Mouse (Mus musculus): ENCODE results near the gene Siva1. TPM values are rescaled to one million over a fixed set of nuclear protein-coding genes. Genes with fewer than 3 reads are reported as not detected.
A peak's percentile ranks its signal among the peaks of the same experiment; 100 is the strongest.

Siva1 gene
- polyA plus RNA-seq, 1 experiment from 2014 or later, result 54.5 TPM

- Histone ChIP-seq H3K27ac (ENCODE audit: low read depth, low read length) (no peak overlapping the region), H3K4me1 (replicated peaks; ENCODE audit: control insufficient read depth, insufficient read depth, low read length) (no peaks in the 10 kb centered on the region), H3K9ac (ENCODE audit: low read depth, low read length) (no peak overlapping the region), H3K4me2 (replicated peaks; ENCODE audit: low read depth) (no peak overlapping the region), H3K4me3 (ENCODE audit: low read depth, low read length) (no peak overlapping the region), H3K9me3 (ENCODE audit: control insufficient read depth) (no peaks in the 10 kb centered on the region), H3K27me3 (replicated peaks; ENCODE audit: control insufficient read depth, insufficient read depth, low read length) (no peaks in the 10 kb centered on the region), H3K36me3 (ENCODE audit: control insufficient read depth, insufficient read depth) (peaks cover 15% of the 10 kb centered on the region; the same call in 1 of the 2 replicates)
- WGBS, result 83% methylated on average over 5 of the region's 5 CpGs
- TF ChIP-seq CTCF (IDR thresholded peaks at IDR 0.05; ENCODE audit: low read depth), result no peak
- ATAC-seq, result no peak
Observed at GRCm38 (mm10) chr12:112648081-112648480, 3.6 kb downstream of the Siva1 start.

- Histone ChIP-seq H3K9ac (ENCODE audit: low read depth, low read length) (no peak overlapping the region), H3K9me3 (ENCODE audit: control insufficient read depth) (no peaks in the 10 kb centered on the region), H3K36me3 (ENCODE audit: control insufficient read depth, insufficient read depth) (peaks cover 49% of the 10 kb centered on the region), H3K4me1 (replicated peaks; ENCODE audit: control insufficient read depth, insufficient read depth, low read length) (no peaks in the 10 kb centered on the region), H3K4me3 (ENCODE audit: low read depth, low read length) (no peak overlapping the region), H3K27me3 (replicated peaks; ENCODE audit: control insufficient read depth, insufficient read depth, low read length) (no peaks in the 10 kb centered on the region), H3K4me2 (replicated peaks; ENCODE audit: low read depth) (no peak overlapping the region), H3K27ac (ENCODE audit: low read depth, low read length) (no peak overlapping the region)
- no peak for ATAC-seq
- 71% methylated on average over 5 of the region's 5 CpGs for WGBS
- no peak for TF ChIP-seq CTCF (IDR thresholded peaks at IDR 0.05; ENCODE audit: low read depth)
Observed at GRCm38 (mm10) chr12:112651778-112652439, 7.4 kb downstream of the Siva1 start.

- peaks cover 57% of the 10 kb centered on the region for H3K36me3 ChIP-seq (ENCODE audit: control insufficient read depth, insufficient read depth)
- no peaks in the 10 kb centered on the region for H3K9me3 ChIP-seq (ENCODE audit: control insufficient read depth)
- peak; percentile 57 for ATAC-seq
- H3K27ac ChIP-seq (ENCODE audit: low read depth, low read length), result no peak overlapping the region
- TF ChIP-seq CTCF (IDR thresholded peaks at IDR 0.05; ENCODE audit: low read depth), result peak; percentile 97
- no peaks in the 10 kb centered on the region for H3K4me1 ChIP-seq (replicated peaks; ENCODE audit: control insufficient read depth, insufficient read depth, low read length)
- 30% methylated on average over 7 of the region's 7 CpGs for WGBS
- H3K9ac ChIP-seq (ENCODE audit: low read depth, low read length), result no peak overlapping the region
- no peak overlapping the region for H3K4me2 ChIP-seq (replicated peaks; ENCODE audit: low read depth)
- H3K4me3 ChIP-seq (ENCODE audit: low read depth, low read length), result no peak overlapping the region
- H3K27me3 ChIP-seq (replicated peaks; ENCODE audit: control insufficient read depth, insufficient read depth, low read length), result no peaks in the 10 kb centered on the region
Observed at GRCm38 (mm10) chr12:112653157-112653824, 8.8 kb downstream of the Siva1 start.

- no peak overlapping the region for H3K4me2 ChIP-seq (replicated peaks; ENCODE audit: low read depth)
- H3K9me3 ChIP-seq (ENCODE audit: control insufficient read depth), result no peaks in the 10 kb centered on the region
- H3K9ac ChIP-seq (ENCODE audit: low read depth, low read length), result no peak overlapping the region
- H3K27me3 ChIP-seq (replicated peaks; ENCODE audit: control insufficient read depth, insufficient read depth, low read length), result no peaks in the 10 kb centered on the region
- H3K36me3 ChIP-seq (ENCODE audit: control insufficient read depth, insufficient read depth), result peaks cover 58% of the 10 kb centered on the region
- H3K4me1 ChIP-seq (replicated peaks; ENCODE audit: control insufficient read depth, insufficient read depth, low read length), result no peaks in the 10 kb centered on the region
- no peak for ATAC-seq
- H3K4me3 ChIP-seq (ENCODE audit: low read depth, low read length), result no peak overlapping the region
- 76% methylated on average over 5 of the region's 5 CpGs for WGBS
- peak overlapping the region; percentile 7; the same call in 1 of the 2 replicates for H3K27ac ChIP-seq (ENCODE audit: low read depth, low read length)
- no peak for TF ChIP-seq CTCF (IDR thresholded peaks at IDR 0.05; ENCODE audit: low read depth)
Observed at GRCm38 (mm10) chr12:112654076-112654475, 9.6 kb downstream of the Siva1 start.

GRCm38 (mm10) chr12:112658619-112659018, 14.1 kb downstream of the Siva1 start:
- Histone ChIP-seq H3K27ac (ENCODE audit: low read depth, low read length) (no peak overlapping the region), H3K9me3 (ENCODE audit: control insufficient read depth) (no peaks in the 10 kb centered on the region), H3K27me3 (replicated peaks; ENCODE audit: control insufficient read depth, insufficient read depth, low read length) (no peaks in the 10 kb centered on the region), H3K4me1 (replicated peaks; ENCODE audit: control insufficient read depth, insufficient read depth, low read length) (peaks cover 16% of the 10 kb centered on the region), H3K4me2 (replicated peaks; ENCODE audit: low read depth) (no peak overlapping the region), H3K9ac (ENCODE audit: low read depth, low read length) (no peak overlapping the region), H3K36me3 (ENCODE audit: control insufficient read depth, insufficient read depth) (peaks cover 84% of the 10 kb centered on the region), H3K4me3 (ENCODE audit: low read depth, low read length) (no peak overlapping the region)
- no peak for TF ChIP-seq CTCF (IDR thresholded peaks at IDR 0.05; ENCODE audit: low read depth)
- WGBS, result 84% methylated on average over 7 of the region's 7 CpGs
- ATAC-seq, result no peak

- Histone ChIP-seq H3K4me2 (replicated peaks; ENCODE audit: low read depth) (no peak overlapping the region), H3K27ac (ENCODE audit: low read depth, low read length) (no peak overlapping the region), H3K27me3 (replicated peaks; ENCODE audit: control insufficient read depth, insufficient read depth, low read length) (no peaks in the 10 kb centered on the region), H3K4me3 (ENCODE audit: low read depth, low read length) (no peak overlapping the region), H3K9me3 (ENCODE audit: control insufficient read depth) (no peaks in the 10 kb centered on the region), H3K4me1 (replicated peaks; ENCODE audit: control insufficient read depth, insufficient read depth, low read length) (peaks cover 16% of the 10 kb centered on the region), H3K9ac (ENCODE audit: low read depth, low read length) (no peak overlapping the region), H3K36me3 (ENCODE audit: control insufficient read depth, insufficient read depth) (peaks cover 82% of the 10 kb centered on the region)
- WGBS, result 83% methylated on average over 6 of the region's 6 CpGs
- peak; percentile 75 for TF ChIP-seq CTCF (IDR thresholded peaks at IDR 0.05; ENCODE audit: low read depth)
- no peak for ATAC-seq
Observed at GRCm38 (mm10) chr12:112659109-112659508, 14.6 kb downstream of the Siva1 start.

All from intestine, postnatal 0 days (tissue).